Mouse (Mus musculus) cerebellum, adult 8-10 months (tissue): ENCODE data around the gene Gm20388.

Experiments
- DNase-seq: peaks from one replicate; pipeline ENCODE4 v3.0.0; 2022

The Gm20388 gene

DNA sequence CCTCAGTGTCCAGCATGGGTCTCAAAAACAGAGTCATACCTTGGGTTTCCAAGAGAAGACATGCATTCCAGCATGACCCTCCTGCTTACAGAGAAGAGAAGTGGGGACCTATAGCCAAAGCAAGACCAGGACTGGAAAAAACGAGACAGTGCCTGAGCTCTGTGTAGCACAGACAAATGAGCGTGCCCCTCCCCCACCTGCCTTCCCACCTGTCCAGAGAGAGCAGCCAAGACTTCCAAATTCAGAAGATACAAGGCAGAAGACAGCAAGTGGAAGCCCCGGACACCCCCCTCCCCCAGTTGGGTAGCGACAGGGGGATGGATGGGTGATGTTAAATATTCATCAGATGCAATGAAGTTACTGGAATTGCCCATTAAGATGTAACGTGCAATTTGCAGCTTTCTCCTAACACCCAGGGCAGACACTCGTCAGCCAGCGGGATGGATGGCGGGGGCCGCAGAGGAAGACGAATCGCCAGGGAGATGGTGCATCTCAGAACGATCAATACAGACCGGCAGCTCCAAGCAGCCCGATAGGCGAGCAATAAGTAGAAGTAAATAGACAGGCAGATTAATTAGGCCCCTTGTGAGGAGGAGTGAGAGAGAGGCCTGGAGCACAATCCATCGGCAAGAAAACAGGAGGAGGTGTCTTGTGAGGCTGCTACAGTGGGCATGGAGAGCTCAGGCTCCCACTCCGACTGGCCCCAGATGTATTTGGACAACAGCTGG lies 2834.5 kb downstream of the Gm20388 start:
- peak; percentile 62 for DNase-seq

DNA sequence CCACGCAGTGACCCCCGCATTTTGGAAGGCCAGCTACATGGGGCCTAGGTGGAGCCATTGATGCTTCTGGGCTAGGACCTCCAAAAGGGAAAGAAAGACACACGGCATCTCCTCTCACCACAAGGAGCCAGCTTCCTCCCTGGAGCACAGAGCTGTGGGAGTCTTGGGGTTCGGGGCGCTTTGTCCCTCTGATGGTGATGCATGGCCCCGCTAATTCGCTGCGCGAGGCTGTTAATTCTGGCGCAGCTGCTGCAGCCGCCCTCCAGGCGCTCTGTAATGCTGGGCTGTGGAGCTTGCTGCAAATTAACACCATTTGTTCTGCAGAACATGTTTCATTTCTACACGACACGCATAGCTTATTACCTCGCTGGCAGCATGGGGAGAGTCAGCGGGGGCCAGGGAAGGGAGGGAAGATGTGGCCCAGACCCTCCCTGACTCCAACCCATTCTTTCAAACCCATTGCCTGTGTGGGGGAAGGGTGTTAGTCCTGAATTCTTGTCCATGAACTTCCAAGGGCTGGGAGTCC lies 2835.2 kb downstream of the Gm20388 start:
- no peak for DNase-seq

GRCm38 (mm10) chr8:122746439-122746838 lies 2835.8 kb downstream of the Gm20388 start:
- DNase-seq, result no peak

DNA sequence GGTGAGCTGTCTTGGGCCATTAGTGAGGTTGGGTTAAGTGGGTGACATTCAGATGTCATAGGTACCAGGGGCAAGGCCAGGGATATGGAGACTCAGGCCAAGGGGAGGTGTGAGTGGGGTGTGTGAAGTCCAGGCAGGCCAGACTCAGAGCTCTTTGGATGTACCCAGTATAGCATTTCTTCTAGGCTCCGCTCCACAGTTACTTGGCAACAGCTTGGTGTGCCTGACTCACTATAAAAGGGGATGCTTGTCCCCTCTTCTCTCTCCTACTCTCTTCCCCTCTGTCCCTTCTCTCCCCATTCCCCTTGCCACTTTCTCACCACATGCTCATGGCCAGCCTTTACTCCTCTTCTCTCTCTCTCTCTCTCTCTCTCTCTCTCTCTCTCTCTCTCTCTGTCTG lies 2837.2 kb downstream of the Gm20388 start:
- DNase-seq, result no peak

GRCm38 (mm10) chr8:122749333-122749958 lies 2838.8 kb downstream of the Gm20388 start:
- DNase-seq, result no peak

DNA sequence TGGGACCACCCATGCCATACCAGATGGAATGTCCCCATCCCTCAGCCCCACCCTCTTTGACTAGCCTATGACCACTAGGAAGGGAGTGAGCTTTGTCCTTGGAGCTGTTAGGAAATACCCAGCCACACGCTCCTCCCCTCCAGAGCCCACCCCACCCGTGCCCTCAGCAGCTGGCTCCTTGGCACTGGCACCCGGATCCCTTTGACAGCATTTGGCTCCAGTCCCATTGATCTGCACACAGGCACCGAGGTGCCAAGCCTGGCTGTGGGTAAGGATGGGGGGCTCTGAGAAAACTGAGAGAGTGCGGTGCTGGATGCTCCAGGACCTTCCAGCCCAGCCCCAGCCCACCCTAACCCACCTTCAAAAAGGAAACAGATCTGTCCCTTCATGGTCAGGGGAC lies 2840.7 kb downstream of the Gm20388 start:
- peak; percentile 54 for DNase-seq

GRCm38 (mm10) chr8:122752111-122752721 lies 2841.6 kb downstream of the Gm20388 start:
- DNase-seq, result peak; percentile 72

- DNase-seq, result no peak
These were observed 2848.0 kb downstream of the Gm20388 start for GRCm38 (mm10) chr8:122758597-122758996.

DNA sequence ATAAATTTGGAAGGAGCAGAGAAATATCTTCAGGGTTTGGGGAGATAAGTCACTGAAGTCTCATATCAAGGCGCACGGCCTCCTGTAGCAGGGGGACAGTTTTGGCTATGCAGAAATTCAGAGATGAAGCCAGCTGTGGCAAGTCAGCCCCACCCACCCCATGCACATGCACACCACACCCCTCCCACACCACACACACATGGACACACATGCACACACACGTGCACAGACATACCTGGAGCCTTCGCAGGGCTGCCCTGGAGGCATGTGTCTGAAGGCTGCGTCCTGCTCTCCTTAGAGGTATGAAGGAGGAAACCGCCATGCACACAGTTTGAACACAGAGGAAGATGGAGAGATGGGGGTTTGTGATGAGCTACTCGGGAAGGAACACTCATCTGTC lies 2849.5 kb downstream of the Gm20388 start:
- no peak for DNase-seq

GRCm38 (mm10) chr8:122761109-122761508 lies 2850.5 kb downstream of the Gm20388 start:
- DNase-seq, result no peak

DNA sequence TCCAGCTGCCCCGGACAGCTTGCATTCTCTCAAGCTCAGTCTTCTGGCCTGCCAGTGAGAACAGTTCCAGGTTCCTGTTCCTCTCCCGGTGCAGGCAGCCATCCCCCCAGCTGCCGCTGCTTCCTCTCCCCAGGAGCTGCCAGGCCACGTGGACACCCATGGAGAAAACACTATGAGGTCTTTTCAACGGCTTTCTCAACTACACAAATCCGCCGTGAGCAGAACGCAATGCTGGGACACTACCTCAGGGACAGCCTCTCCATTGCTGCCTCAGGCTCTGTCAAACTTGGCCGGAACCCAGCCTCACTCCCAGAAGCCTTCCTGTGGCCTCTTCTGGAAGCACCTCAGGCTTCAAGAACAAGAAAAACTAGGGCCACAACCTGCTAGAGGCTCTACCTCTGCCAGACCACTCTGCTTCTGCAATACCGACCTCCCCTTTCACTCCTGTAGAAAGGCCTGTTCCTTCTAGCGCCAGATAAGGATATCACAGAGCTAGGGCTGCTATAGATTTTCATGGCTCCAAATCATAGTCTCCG lies 2852.2 kb downstream of the Gm20388 start:
- DNase-seq, result no peak

DNA sequence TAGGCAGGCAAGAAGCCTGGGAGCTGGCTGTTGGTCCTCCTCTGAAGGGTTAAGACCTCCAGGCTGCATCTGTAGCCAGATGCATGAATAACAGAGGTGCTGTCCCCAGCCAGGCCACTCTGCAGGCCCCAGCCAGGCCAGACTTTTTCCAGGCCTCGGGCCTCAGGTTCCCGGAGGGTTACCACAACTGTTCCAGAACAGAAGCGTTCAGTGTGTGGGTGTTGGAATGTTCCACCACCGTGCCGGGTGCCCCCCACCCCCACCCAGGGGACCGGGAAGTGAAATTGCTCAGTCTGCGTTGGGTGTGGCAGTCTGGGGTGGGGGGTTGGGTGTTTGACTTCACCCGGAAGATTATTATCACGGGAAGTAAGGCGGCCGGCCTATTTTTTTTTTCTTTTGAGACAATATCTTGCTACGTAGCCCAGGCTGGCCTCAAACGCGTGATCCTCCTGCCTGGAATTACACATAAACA lies 2852.7 kb downstream of the Gm20388 start:
- no peak for DNase-seq

GRCm38 (mm10) chr8:122764790-122765474 lies 2854.3 kb downstream of the Gm20388 start:
- no peak for DNase-seq

DNA sequence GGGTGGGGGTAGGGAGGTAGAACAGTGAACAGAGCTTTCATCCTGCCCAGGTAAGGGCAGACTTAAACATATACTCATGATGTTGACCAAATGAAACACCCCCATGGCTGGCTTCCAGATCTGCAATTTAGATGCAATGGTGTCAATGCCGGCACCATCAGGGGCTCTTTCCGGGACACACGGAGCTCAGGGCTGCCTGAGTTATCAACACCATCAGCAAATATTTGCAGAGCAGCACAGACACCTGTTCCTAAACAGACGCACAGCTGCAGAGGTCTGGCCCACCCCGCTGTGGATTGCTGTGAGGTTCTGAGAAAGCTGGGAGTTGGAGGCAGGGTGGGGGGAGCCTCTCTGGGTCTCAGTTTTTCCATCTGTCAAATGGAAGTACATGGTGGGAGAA lies 2855.5 kb downstream of the Gm20388 start:
- no peak for DNase-seq

DNA sequence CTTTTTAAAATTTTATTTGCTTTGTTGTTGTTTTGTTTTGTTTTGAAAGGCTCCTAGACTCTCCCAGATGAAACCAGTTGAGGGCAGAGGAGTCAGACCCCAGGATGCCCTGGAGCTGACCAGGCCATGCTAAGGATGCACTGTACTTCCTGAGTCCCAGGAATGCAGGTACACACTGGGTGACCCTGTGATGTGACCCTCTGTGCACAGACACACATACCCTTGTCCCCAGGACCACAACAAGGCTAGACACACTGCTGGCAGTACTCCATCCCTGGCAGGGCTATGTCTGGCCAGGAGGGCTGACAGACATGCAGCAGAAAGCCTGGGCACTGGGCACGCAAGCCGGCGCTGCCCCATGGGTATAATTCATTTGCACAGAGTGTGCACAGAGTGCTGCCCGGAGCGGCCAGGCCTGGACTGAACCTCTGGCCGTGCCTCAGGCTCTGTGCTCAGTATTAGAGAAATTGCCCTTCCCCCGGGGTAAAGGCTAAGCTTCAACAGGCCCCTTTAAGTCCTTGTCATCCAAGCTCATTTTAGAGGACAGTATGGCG lies 2856.1 kb downstream of the Gm20388 start:
- no peak for DNase-seq

GRCm38 (mm10) chr8:122767229-122767628 lies 2856.6 kb downstream of the Gm20388 start:
- DNase-seq, result no peak

GRCm38 (mm10) chr8:122769251-122770058 lies 2858.8 kb downstream of the Gm20388 start:
- DNase-seq, result peak; percentile 62

- no peak for DNase-seq
These were observed 2861.9 kb downstream of the Gm20388 start for GRCm38 (mm10) chr8:122772431-122773060.

- peak; percentile 83 for DNase-seq
These were observed 2864.9 kb downstream of the Gm20388 start, which contains the start of gene Acsf3 for GRCm38 (mm10) chr8:122775285-122776155. Acsf3 (plus strand) TSS chr8:122775486.

- DNase-seq, result no peak
These were observed 2867.1 kb downstream of the Gm20388 start for GRCm38 (mm10) chr8:122777701-122778100.
